Mouse (Mus musculus) heart, adult 2 months (tissue): ENCODE results near the gene Galntl6. TPM values are rescaled to one million over a fixed set of nuclear protein-coding genes. Genes with fewer than 3 reads are reported as not detected.
A peak's percentile ranks its signal among the peaks of the same experiment; 100 is the strongest.

ENCODE experiments used
- DNase-seq, 2 experiments: peaks; one replicate each; pipeline ENCODE4 v3.0.0; 2021
- H3K27ac ChIP-seq: fragments of 200-600 bp; 2 replicates; pipeline ENCODE4 v1.8.1; 2022
- H3K27me3 ChIP-seq: fragments of 200-500 bp; 2 replicates; pipeline ENCODE4 v1.6.1; 2012; ENCODE audit warnings: mild to moderate bottlenecking, low read length, inconsistent platforms, mixed read lengths; ENCODE audit not compliant: control insufficient read depth, insufficient read depth
- H3K36me3 ChIP-seq: fragments of 200-500 bp; 2 replicates; pipeline ENCODE4 v1.6.1; 2012; ENCODE audit warnings: low read length, inconsistent platforms; ENCODE audit not compliant: control insufficient read depth, insufficient read depth
- H3K4me1 ChIP-seq: fragments of 200-500 bp; 2 replicates; pipeline ENCODE4 v1.6.1; 2011; ENCODE audit warnings: low read length; ENCODE audit not compliant: control insufficient read depth, insufficient read depth
- H3K4me3 ChIP-seq: fragments of 200-600 bp; 2 replicates; pipeline ENCODE4 v1.8.1; 2022
- H3K79me2 ChIP-seq: fragments of 200-500 bp; replicated peaks from 2 replicates; pipeline ENCODE4 v1.6.1; 2012; ENCODE audit warnings: mild to moderate bottlenecking, inconsistent platforms, low read length, moderate library complexity, mixed read lengths; ENCODE audit not compliant: control insufficient read depth, insufficient read depth
- H3K9ac ChIP-seq: fragments of 200-500 bp; 2 replicates; pipeline ENCODE4 v1.6.1; 2012; ENCODE audit warnings: low read depth, mild to moderate bottlenecking, control low read depth, inconsistent platforms, low read length, mixed read lengths
- CTCF ChIP-seq: fragments of 200-600 bp; IDR thresholded peaks from 2 replicates; pipeline ENCODE4 v1.8.1; 2022; ENCODE audit warnings: antibody characterized with exemption, mild to moderate bottlenecking, moderate library complexity
- EP300 ChIP-seq: fragments of 200-500 bp; IDR thresholded peaks from 2 replicates; pipeline ENCODE4 v1.6.1; 2011; ENCODE audit warnings: low read depth, low read length, control low read depth; ENCODE audit not compliant: insufficient read depth
- POLR2A ChIP-seq: fragments of 200-500 bp; IDR thresholded peaks from 2 replicates; pipeline ENCODE4 v1.6.1; 2011; ENCODE audit warnings: mild to moderate bottlenecking, low read depth, low read length, control low read depth; ENCODE audit not compliant: insufficient read depth
- WGBS: fragments of 180-500 bp; shearing (Covaris S2); methylation state at CpG from one replicate; pipeline ENCODE4 v1.1.7; 2018; 5-methylcytosine and 5-hydroxymethylcytosine counted together
- intact Hi-C: fragments of 180-260 bp; cut with DNase I; formaldehyde crosslinking; loops from one replicate; pipeline ENCODE4 v1.15.1; 2025
- polyA plus RNA-seq: library from polyadenylated mRNA; depleted of rRNA; stranded (reverse); fragments of >200 nt; gene quantifications from 2 replicates; pipeline ENCODE4 v1.2.3, GENCODE M21; 2012
- total RNA-seq, 2 experiments: library from RNA; stranded (reverse); gene quantifications; 2 replicates each; pipeline ENCODE4 v1.2.3; 2021

Galntl6 gene
- total and polyA plus RNA-seq, 3 experiments: not detected

- Histone ChIP-seq H3K27me3 (no peaks in the 10 kb centered on the region), H3K4me3 (no peak overlapping the region), H3K9ac (no peak overlapping the region), H3K79me2 (no peaks in the 10 kb centered on the region), H3K4me1 (no peaks in the 10 kb centered on the region), H3K27ac (no peak overlapping the region), H3K36me3 (no peaks in the 10 kb centered on the region)
- no peak for DNase-seq
- 31% methylated on average over 2 of the region's 2 CpGs for WGBS
- intact Hi-C loops: no loop called here
- no peak for TF ChIP-seq EP300
- TF ChIP-seq CTCF: no peak
- no peak for TF ChIP-seq POLR2A
These were observed 938.3 kb downstream of the Galntl6 start for GRCm38 (mm10) chr8:57974093-57974492.

GRCm38 (mm10) chr8:57972832-57973231 is 939.6 kb downstream of the Galntl6 start:
- WGBS: 69% methylated on average over 3 of the region's 3 CpGs
- H3K27ac ChIP-seq: no peak overlapping the region
- no peak overlapping the region for H3K9ac ChIP-seq
- TF ChIP-seq EP300 (no peak), CTCF (no peak), POLR2A (no peak)
- no peaks in the 10 kb centered on the region for H3K36me3 ChIP-seq
- H3K4me3 ChIP-seq: no peak overlapping the region
- DNase-seq: no peak
- no peaks in the 10 kb centered on the region for H3K79me2 ChIP-seq
- H3K27me3 ChIP-seq: no peaks in the 10 kb centered on the region
- intact Hi-C loops: no loop called here
- H3K4me1 ChIP-seq: no peaks in the 10 kb centered on the region

GRCm38 (mm10) chr8:57966676-57967075 is 945.8 kb downstream of the Galntl6 start:
- WGBS: 25% methylated on average over 6 of the region's 6 CpGs
- Histone ChIP-seq H3K4me1 (no peaks in the 10 kb centered on the region), H3K9ac (no peak overlapping the region), H3K79me2 (no peaks in the 10 kb centered on the region), H3K36me3 (no peaks in the 10 kb centered on the region), H3K4me3 (no peak overlapping the region), H3K27ac (no peak overlapping the region), H3K27me3 (no peaks in the 10 kb centered on the region)
- no peak for TF ChIP-seq EP300
- TF ChIP-seq CTCF: peak; percentile 41
- no peak for TF ChIP-seq POLR2A
- intact Hi-C loops: no loop called here
- no peak for DNase-seq

- WGBS: 36% methylated on average over 5 of the region's 5 CpGs
- no peak for TF ChIP-seq POLR2A
- TF ChIP-seq CTCF: no peak
- TF ChIP-seq EP300: no peak
- intact Hi-C loops: no loop called here
These were observed 946.9 kb downstream of the Galntl6 start for GRCm38 (mm10) chr8:57965508-57965907.

GRCm38 (mm10) chr8:57962286-57963110 is 949.9 kb downstream of the Galntl6 start:
- 32% methylated on average over 12 of the region's 12 CpGs for WGBS
- H3K27me3 ChIP-seq: no peaks in the 10 kb centered on the region
- no peak for DNase-seq
- H3K36me3 ChIP-seq: no peaks in the 10 kb centered on the region
- intact Hi-C loops: no loop called here
- no peak overlapping the region for H3K27ac ChIP-seq
- no peaks in the 10 kb centered on the region for H3K4me1 ChIP-seq
- no peak for TF ChIP-seq EP300
- TF ChIP-seq POLR2A: no peak
- no peaks in the 10 kb centered on the region for H3K79me2 ChIP-seq
- H3K9ac ChIP-seq: no peak overlapping the region
- no peak overlapping the region for H3K4me3 ChIP-seq

More at GRCm38 (mm10) chr8:57965508-57965907, 946.9 kb downstream of the Galntl6 start:
- H3K4me1 ChIP-seq: no peaks in the 10 kb centered on the region
- no peak for DNase-seq
- H3K27me3 ChIP-seq: no peaks in the 10 kb centered on the region
- no peak overlapping the region for H3K9ac ChIP-seq
- H3K36me3 ChIP-seq: no peaks in the 10 kb centered on the region
- no peaks in the 10 kb centered on the region for H3K79me2 ChIP-seq
- H3K27ac ChIP-seq: no peak overlapping the region
- H3K4me3 ChIP-seq: no peak overlapping the region

GRCm38 (mm10) chr8:57959136-57959535 is 953.3 kb downstream of the Galntl6 start:
- WGBS: 61% methylated on average over 3 of the region's 3 CpGs
- no peak for TF ChIP-seq CTCF
- Histone ChIP-seq H3K79me2 (no peaks in the 10 kb centered on the region), H3K36me3 (no peaks in the 10 kb centered on the region), H3K27ac (no peak overlapping the region), H3K9ac (no peak overlapping the region), H3K27me3 (no peaks in the 10 kb centered on the region), H3K4me1 (no peaks in the 10 kb centered on the region), H3K4me3 (no peak overlapping the region)
- intact Hi-C loops: no loop called here
- DNase-seq: no peak
